Mouse (Mus musculus) kidney, embryonic 15.5 days (tissue): Measurements from ENCODE around the gene Parvg. TPM values are rescaled to one million over a fixed set of nuclear protein-coding genes. Genes with fewer than 3 reads are reported as not detected.

Experiments used
- ATAC-seq: fragments of 200-750 bp; cut with Nextera tagmentation; replicated peaks from 2 replicates; pipeline ENCODE4 v1.8.0; 2017; ENCODE audit warnings: moderate TSS enrichment; ENCODE audit not compliant: low FRiP score
- H3K27ac ChIP-seq: fragments of 300-500 bp; sonication (generic); 2 replicates; pipeline ENCODE4 v1.5.1; 2015; ENCODE audit warnings: mild to moderate bottlenecking, inconsistent platforms
- H3K27me3 ChIP-seq: fragments of 300-500 bp; sonication (generic); 2 replicates; pipeline ENCODE4 v1.6.1; 2015; ENCODE audit warnings: inconsistent platforms
- H3K36me3 ChIP-seq: fragments of 300-500 bp; sonication (generic); 2 replicates; pipeline ENCODE4 v1.6.1; 2015; ENCODE audit warnings: inconsistent platforms
- H3K4me1 ChIP-seq: fragments of 300-500 bp; sonication (generic); 2 replicates; pipeline ENCODE4 v1.6.1; 2015; ENCODE audit warnings: inconsistent platforms
- H3K4me2 ChIP-seq: fragments of 300-500 bp; sonication (generic); 2 replicates; pipeline ENCODE4 v1.6.1; 2015; ENCODE audit warnings: moderate library complexity, mild to moderate bottlenecking, inconsistent platforms
- H3K4me3 ChIP-seq: fragments of 300-500 bp; sonication (generic); replicated peaks from 2 replicates; pipeline ENCODE4 v1.5.1; 2015; ENCODE audit warnings: mild to moderate bottlenecking, inconsistent platforms
- H3K9ac ChIP-seq: fragments of 300-500 bp; sonication (generic); 2 replicates; pipeline ENCODE4 v1.6.1; 2015; ENCODE audit warnings: mild to moderate bottlenecking, inconsistent platforms
- H3K9me3 ChIP-seq: fragments of 300-500 bp; sonication (generic); replicated peaks from 2 replicates; pipeline ENCODE4 v1.6.1; 2016; ENCODE audit warnings: inconsistent platforms
- WGBS: fragments of 180-500 bp; shearing (Covaris S2); methylation state at CpG from one replicate; pipeline ENCODE4 v1.1.7; 2015; ENCODE audit warnings: mixed read lengths; 5-methylcytosine and 5-hydroxymethylcytosine counted together
- polyA plus RNA-seq: library from polyadenylated mRNA; unstranded; fragments of >200 nt; fragmentation: Nextera tagmentation; extraction: Ambion mirVana; gene quantifications from 2 replicates; pipeline ENCODE4 v1.2.1, GENCODE M21; 2015

Gene Parvg
- polyA plus RNA-seq, 1 experiment from 2014 or later = 1.4 TPM

- ATAC-seq = no peak
- 81% methylated on average over 12 of the region's 12 CpGs for WGBS
- peaks cover 23% of the 10 kb centered on the region for H3K4me1 ChIP-seq
These were observed 30.2 kb upstream of the Parvg start for GRCm38 (mm10) chr15:84293590-84293989.

DNA sequence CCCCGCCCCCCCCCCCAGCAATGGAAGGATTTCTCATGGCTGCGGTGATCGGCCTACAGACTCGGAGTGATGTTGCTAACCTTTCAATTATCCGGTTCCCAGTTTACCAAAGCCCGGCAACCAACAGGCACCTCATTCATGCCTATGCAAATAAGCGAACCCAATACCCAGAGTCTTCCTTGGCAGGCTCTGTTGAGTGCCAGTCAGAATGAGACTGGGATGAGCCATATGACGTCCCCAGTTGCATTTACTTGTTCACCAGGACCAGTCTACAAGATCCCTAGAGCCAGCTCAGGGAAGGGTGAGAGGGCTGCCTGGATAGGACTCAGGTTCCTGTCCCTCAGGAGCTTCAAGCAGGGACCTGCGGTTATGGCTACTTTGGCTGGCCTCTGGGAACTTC lies 29.4 kb upstream of the Parvg start:
- 82% methylated on average over 9 of the region's 9 CpGs for WGBS
- ATAC-seq = no peak
- Histone ChIP-seq H3K27ac (no peak overlapping the region), H3K4me3 (no peak overlapping the region), H3K36me3 (no peaks in the 10 kb centered on the region), H3K27me3 (no peaks in the 10 kb centered on the region; the same call in 1 of the 2 replicates), H3K4me2 (no peak overlapping the region), H3K9me3 (no peaks in the 10 kb centered on the region), H3K4me1 (peaks cover 31% of the 10 kb centered on the region), H3K9ac (no peak overlapping the region)

More at GRCm38 (mm10) chr15:84293590-84293989, 30.2 kb upstream of the Parvg start:
- H3K4me2 ChIP-seq = no peak overlapping the region
- no peaks in the 10 kb centered on the region for H3K36me3 ChIP-seq
- H3K9me3 ChIP-seq = no peaks in the 10 kb centered on the region
- H3K27ac ChIP-seq = no peak overlapping the region
- H3K4me3 ChIP-seq = no peak overlapping the region
- H3K9ac ChIP-seq = no peak overlapping the region
- H3K27me3 ChIP-seq = no peaks in the 10 kb centered on the region; the same call in 1 of the 2 replicates

DNA sequence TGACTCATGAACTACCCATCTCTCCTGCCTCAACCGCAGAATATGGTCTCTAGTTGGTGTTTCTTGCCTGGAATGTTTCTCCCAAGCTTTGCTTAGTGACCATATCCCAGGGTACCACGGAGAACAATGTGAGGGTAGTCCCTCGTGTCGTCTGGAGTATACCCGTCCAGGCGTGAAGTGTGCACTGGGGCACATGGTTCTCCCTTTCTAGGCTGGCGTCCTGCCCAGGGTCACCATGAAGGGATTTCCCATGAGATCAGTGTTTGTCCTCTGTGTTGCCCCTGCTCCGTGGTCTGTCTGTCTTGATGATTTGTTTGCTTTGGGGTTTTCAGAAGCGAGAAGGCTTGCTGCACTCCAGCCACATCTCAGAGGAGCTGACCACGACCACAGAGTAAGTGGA lies 28.6 kb upstream of the Parvg start:
- Histone ChIP-seq H3K4me1 (peaks cover 39% of the 10 kb centered on the region), H3K36me3 (no peaks in the 10 kb centered on the region), H3K27me3 (peaks cover under 1% of the 10 kb centered on the region; the same call in 1 of the 2 replicates), H3K27ac (no peak overlapping the region), H3K4me2 (no peak overlapping the region), H3K9ac (no peak overlapping the region), H3K4me3 (no peak overlapping the region), H3K9me3 (no peaks in the 10 kb centered on the region)
- no peak for ATAC-seq
- WGBS = 62% methylated on average over 10 of the region's 10 CpGs

DNA sequence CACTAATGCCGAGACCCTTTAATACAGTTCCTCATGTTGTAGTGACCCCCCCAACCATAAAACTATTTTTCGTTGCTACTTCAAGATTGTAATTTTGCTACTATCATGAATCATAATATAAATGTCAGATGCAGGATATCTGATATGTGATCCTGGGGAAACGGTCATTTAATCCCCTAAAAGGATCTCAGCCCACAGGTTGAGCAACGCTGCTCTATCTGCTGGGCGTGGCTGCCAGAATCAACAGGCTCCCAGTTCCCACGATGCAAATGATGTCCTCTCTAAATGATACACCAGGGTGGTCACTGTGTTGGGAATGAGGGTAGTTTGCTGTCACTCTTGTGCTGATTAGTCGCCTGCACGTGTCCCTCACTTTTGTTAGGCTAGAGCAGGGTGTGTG lies 26.4 kb upstream of the Parvg start:
- H3K4me1 ChIP-seq = peaks cover 58% of the 10 kb centered on the region
- H3K9me3 ChIP-seq = no peaks in the 10 kb centered on the region
- H3K27ac ChIP-seq = no peak overlapping the region
- H3K4me3 ChIP-seq = no peak overlapping the region
- WGBS = 36% methylated on average over 8 of the region's 8 CpGs
- H3K4me2 ChIP-seq = no peak overlapping the region
- peaks cover 17% of the 10 kb centered on the region for H3K27me3 ChIP-seq
- H3K9ac ChIP-seq = no peak overlapping the region
- no peaks in the 10 kb centered on the region for H3K36me3 ChIP-seq
- ATAC-seq = no peak

DNA sequence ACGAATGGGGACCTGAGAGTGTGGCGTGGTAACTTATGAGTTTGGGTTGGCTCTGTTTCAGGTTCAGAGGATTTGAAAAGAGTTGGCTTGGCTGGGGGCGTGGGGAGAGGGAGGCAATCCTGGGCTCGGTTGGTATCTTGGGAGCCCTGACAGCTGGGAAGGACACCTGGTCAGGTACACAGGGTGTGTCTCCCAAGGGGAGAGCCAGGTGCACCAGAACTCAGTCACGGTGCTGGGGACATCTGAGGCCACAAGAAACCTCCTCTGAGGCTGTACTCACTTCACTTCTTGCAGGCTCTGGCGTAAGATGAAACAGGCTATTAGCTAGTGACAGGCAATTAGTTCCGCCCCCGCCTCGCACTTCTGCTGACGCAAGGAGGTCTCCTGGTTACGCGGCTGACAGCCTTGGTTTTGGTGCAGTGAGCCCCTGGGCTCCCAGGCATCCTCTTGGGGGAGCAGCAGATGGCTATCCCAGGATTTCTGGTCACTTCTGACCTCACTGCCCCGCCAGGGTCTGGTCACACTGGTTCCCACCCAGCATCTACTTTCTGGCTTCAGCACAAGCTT lies 24.9 kb upstream of the Parvg start:
- H3K9me3 ChIP-seq = no peaks in the 10 kb centered on the region
- H3K4me1 ChIP-seq = peaks cover 67% of the 10 kb centered on the region
- no peaks in the 10 kb centered on the region for H3K36me3 ChIP-seq
- H3K27ac ChIP-seq = no peak overlapping the region
- peak; percentile 24 for ATAC-seq
- H3K4me2 ChIP-seq = no peak overlapping the region
- H3K27me3 ChIP-seq = peaks cover 28% of the 10 kb centered on the region
- no peak overlapping the region for H3K9ac ChIP-seq
- WGBS = 20% methylated on average over 13 of the region's 13 CpGs
- H3K4me3 ChIP-seq = no peak overlapping the region

DNA sequence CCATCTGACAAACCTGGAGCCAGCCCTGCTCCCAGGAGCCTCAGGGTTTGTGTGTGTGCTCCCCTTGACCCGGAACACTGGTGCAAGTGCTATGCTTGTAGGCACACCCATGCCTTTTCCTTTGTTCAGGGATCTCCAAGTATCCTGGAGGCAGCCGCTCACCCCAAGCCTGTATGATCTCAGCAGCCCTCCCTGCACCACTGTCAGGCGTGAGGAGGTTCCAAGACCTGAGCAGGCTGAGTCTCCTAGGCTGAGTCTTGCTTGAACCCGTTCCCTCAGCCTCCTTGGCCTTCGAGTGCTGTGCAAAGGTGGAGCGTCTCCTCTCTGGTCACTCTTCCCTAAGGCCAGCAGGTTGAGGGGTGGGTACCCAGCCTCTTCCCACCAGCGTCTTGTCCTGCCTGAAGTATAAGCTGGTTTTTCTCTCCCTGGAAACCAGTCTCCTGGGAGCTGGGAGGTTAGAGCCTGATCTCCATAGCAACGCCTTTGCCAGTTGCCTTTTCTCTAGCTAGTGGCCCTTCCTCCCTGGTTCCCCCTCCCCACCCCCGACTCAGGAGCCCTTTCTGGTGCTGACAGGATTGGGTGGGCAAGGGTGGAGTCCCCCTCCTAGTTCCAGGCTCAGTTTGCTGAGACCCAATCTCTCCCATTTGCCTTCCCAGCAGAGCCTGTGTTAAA lies 24.0 kb upstream of the Parvg start:
- no peak overlapping the region for H3K4me3 ChIP-seq
- no peak overlapping the region for H3K4me2 ChIP-seq
- 0 out of 2 replicates have a peak, but pooled peaks have one; percentile 7 for ATAC-seq
- no peaks in the 10 kb centered on the region for H3K9me3 ChIP-seq
- H3K4me1 ChIP-seq = peaks cover 67% of the 10 kb centered on the region
- H3K27me3 ChIP-seq = peaks cover 33% of the 10 kb centered on the region
- no peaks in the 10 kb centered on the region for H3K36me3 ChIP-seq
- H3K9ac ChIP-seq = no peak overlapping the region
- 42% methylated on average over 9 of the region's 9 CpGs for WGBS
- H3K27ac ChIP-seq = no peak overlapping the region

- ATAC-seq = no peak
- Histone ChIP-seq H3K4me3 (no peak overlapping the region), H3K9ac (no peak overlapping the region), H3K4me1 (peaks cover 69% of the 10 kb centered on the region), H3K27ac (no peak overlapping the region), H3K36me3 (no peaks in the 10 kb centered on the region), H3K27me3 (peaks cover 33% of the 10 kb centered on the region), H3K4me2 (no peak overlapping the region), H3K9me3 (no peaks in the 10 kb centered on the region)
- WGBS = 62% methylated on average over 2 of the region's 2 CpGs
These were observed 23.2 kb upstream of the Parvg start for GRCm38 (mm10) chr15:84300591-84300990.

- Histone ChIP-seq H3K9me3 (no peaks in the 10 kb centered on the region), H3K27ac (no peak overlapping the region), H3K9ac (no peak overlapping the region), H3K4me1 (peaks cover 73% of the 10 kb centered on the region), H3K4me2 (no peak overlapping the region), H3K4me3 (no peak overlapping the region), H3K27me3 (peaks cover 33% of the 10 kb centered on the region), H3K36me3 (no peaks in the 10 kb centered on the region)
- 17% methylated on average over 7 of the region's 7 CpGs for WGBS
- ATAC-seq = no peak; the same call in 1 of the 2 replicates
These were observed 22.8 kb upstream of the Parvg start for GRCm38 (mm10) chr15:84301026-84301425.

GRCm38 (mm10) chr15:84301641-84302420 lies 22.0 kb upstream of the Parvg start:
- Histone ChIP-seq H3K9ac (no peak overlapping the region), H3K9me3 (no peaks in the 10 kb centered on the region), H3K4me3 (no peak overlapping the region), H3K4me2 (no peak overlapping the region), H3K4me1 (peaks cover 70% of the 10 kb centered on the region), H3K27ac (no peak overlapping the region), H3K36me3 (no peaks in the 10 kb centered on the region), H3K27me3 (peaks cover 33% of the 10 kb centered on the region)
- ATAC-seq = no peak
- 53% methylated on average over 8 of the region's 8 CpGs for whole genome bisulfite sequencing

DNA sequence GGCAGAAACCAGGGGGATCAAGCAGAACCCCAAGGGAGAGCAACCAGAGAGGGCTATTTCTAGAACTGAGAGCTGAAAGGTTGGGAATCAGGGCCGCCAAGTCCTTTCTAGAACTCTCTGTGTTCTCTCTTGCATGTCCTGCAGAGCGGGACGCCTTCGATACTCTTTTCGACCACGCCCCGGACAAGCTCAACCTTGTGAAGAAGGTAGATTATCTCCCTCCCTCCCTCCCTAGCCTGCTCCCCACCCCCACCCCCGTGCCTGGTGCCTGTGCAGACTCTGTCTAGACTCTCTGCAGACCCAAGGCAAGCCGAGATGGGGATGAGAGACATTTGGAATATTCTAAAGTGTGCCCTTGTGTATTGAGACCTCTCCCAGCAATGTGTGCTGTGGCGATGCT lies 20.6 kb upstream of the Parvg start:
- no peak for ATAC-seq
- Histone ChIP-seq H3K27ac (no peak overlapping the region), H3K4me2 (no peak overlapping the region), H3K4me3 (no peak overlapping the region), H3K36me3 (no peaks in the 10 kb centered on the region), H3K27me3 (peaks cover 33% of the 10 kb centered on the region), H3K4me1 (peaks cover 60% of the 10 kb centered on the region), H3K9ac (no peak overlapping the region), H3K9me3 (no peaks in the 10 kb centered on the region)
- 59% methylated on average over 10 of the region's 10 CpGs for WGBS

- H3K9me3 ChIP-seq = no peaks in the 10 kb centered on the region
- no peak overlapping the region for H3K4me2 ChIP-seq
- ATAC-seq = no peak
- H3K4me1 ChIP-seq = peaks cover 41% of the 10 kb centered on the region
- H3K36me3 ChIP-seq = no peaks in the 10 kb centered on the region
- no peak overlapping the region for H3K4me3 ChIP-seq
- H3K9ac ChIP-seq = no peak overlapping the region
- peaks cover 31% of the 10 kb centered on the region for H3K27me3 ChIP-seq
- no peak overlapping the region for H3K27ac ChIP-seq
- 28% methylated on average over 10 of the region's 10 CpGs for WGBS
These were observed 18.5 kb upstream of the Parvg start for GRCm38 (mm10) chr15:84305333-84305732.

DNA sequence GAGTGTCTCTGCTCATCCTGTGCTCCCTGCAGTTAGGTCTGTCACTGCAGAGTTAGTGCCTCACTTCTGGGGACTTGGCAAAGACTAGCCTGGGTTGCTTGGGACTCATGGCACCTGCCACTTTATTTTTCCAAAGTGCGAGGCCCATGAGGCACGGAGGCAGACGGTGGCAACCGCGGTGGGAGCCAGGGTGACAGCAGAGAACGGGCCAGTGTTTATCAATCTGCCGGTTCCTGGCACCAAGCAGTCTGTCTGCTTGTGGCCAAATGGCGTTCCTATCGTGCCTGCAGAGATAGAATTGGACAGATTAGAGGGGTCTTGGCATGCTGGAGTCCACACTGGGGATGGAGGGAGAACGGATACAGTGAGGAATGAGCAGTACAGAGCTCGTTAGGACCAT lies 13.6 kb upstream of the Parvg start:
- Histone ChIP-seq H3K4me1 (peaks cover 50% of the 10 kb centered on the region), H3K9me3 (no peaks in the 10 kb centered on the region), H3K4me3 (no peak overlapping the region), H3K27me3 (0 out of 2 replicates have a peak, but pooled peaks cover 3% of the 10 kb centered on the region), H3K9ac (no peak overlapping the region), H3K36me3 (no peaks in the 10 kb centered on the region), H3K4me2 (no peak overlapping the region), H3K27ac (no peak overlapping the region)
- no peak for ATAC-seq
- WGBS = 49% methylated on average over 11 of the region's 11 CpGs
